Comparison of ENCODE assay signal across 9 mouse cellular contexts in genomic region chr7:116260826-116261615, GRCm38 (mm10). TPM values are rescaled to one million over a fixed set of nuclear protein-coding genes. Genes with fewer than 3 reads are reported as not detected.
DNase-seq lines count a peak whose midpoint lies in the region; ATAC-seq and TF ChIP-seq lines count a peak whose summit lies in the region.
"Had no signal": no experiment of that assay in that cellular context is flagged by ENCODE, and none has a peak within 500 bp of the region (broad histone marks: within the 10 kb centered on the region; RNA-seq: fewer than 3 reads in every experiment).

No protein-coding gene starts in this region.

- no peak for DNase-seq in liver, adult 2 months (ENCODE audit: extremely low read depth, low read depth, low spot score)
- DNase-seq in A20 (ENCODE audit: low read depth, low spot score) (peak; percentile 10), adipocyte (ENCODE audit: low spot score) (no peak)
- DNase-seq in CD4-positive, CD25-positive, alpha-beta regulatory T cell, adult 2 months (ENCODE audit: low read depth, low spot score): peak; percentile 54
- DNase-seq in urinary bladder, postnatal 36 days (ENCODE audit: low spot score in 2 of 2): no peak
- DNase-seq in gastrocnemius, postnatal 14 days: no peak
- DNase-seq: heart, postnatal 14 days had no signal

- H3K4me2 ChIP-seq in liver, embryonic 12.5 days: no peak overlapping the region

- TF ChIP-seq CTCF in liver, adult 2 months (IDR thresholded peaks at IDR 0.05; ENCODE audit: low read depth, low read length): peak; percentile 40; the same call in 1 of the 2 replicates

- H3K4me1 ChIP-seq in liver, adult 2 months (ENCODE audit: control insufficient read depth, insufficient read depth, low read length): no peaks in the 10 kb centered on the region
- peaks cover 6% of the 10 kb centered on the region; the same call in 1 of the 2 replicates for H3K4me1 ChIP-seq in liver, embryonic 12.5 days

- no peaks in the 10 kb centered on the region for H3K36me3 ChIP-seq in liver, adult 2 months (ENCODE audit: control insufficient read depth, insufficient read depth, low read length)
- no peaks in the 10 kb centered on the region for H3K36me3 ChIP-seq in liver, embryonic 12.5 days

- no peak overlapping the region for H3K4me3 ChIP-seq in liver, adult 2 months (ENCODE audit: insufficient read depth, low read depth, low read length)
- no peak overlapping the region for H3K4me3 ChIP-seq in liver, embryonic 12.5 days

- WGBS in liver, adult 2 months: 61% methylated on average over 4 of the region's 4 CpGs
- WGBS in liver, embryonic 12.5 days (ENCODE audit: insufficient replicate concordance): 54% methylated on average over 4 of the region's 4 CpGs

- H3K9ac ChIP-seq in liver, adult 2 months (ENCODE audit: low read depth, low read length): no peak overlapping the region
- H3K9ac ChIP-seq in liver, embryonic 12.5 days: no peak overlapping the region

- intact Hi-C loops in gastrocnemius, postnatal 14 days (cut with DNase I; ENCODE audit: low total_unique reads): no loop called here

- no peak overlapping the region for H3K27ac ChIP-seq in liver, adult 2 months (replicated peaks; ENCODE audit: insufficient read depth, low read depth, low read length)
- no peak overlapping the region for H3K27ac ChIP-seq in liver, embryonic 12.5 days

- TF ChIP-seq POLR2A in liver, adult 2 months (IDR thresholded peaks at IDR 0.05; ENCODE audit: extremely low read depth, insufficient read depth, low read length): no peak

- no peaks in the 10 kb centered on the region for H3K27me3 ChIP-seq in liver, adult 2 months (ENCODE audit: control insufficient read depth, insufficient read depth, low read length)
- H3K27me3 ChIP-seq in liver, embryonic 12.5 days (replicated peaks): no peaks in the 10 kb centered on the region

- no peaks in the 10 kb centered on the region for H3K9me3 ChIP-seq in liver, embryonic 12.5 days (replicated peaks)

- ATAC-seq in liver, embryonic 12.5 days: no peak
- peak; percentile 52; the same call in 1 of the 2 replicates for ATAC-seq in granulocyte monocyte progenitor cell, adult 5-6 weeks (replicated peaks; ENCODE audit: poor library complexity, severe bottlenecking)

- H3K79me2 ChIP-seq in liver, adult 2 months (ENCODE audit: control insufficient read depth, insufficient read depth, low read length): peaks cover 17% of the 10 kb centered on the region

RNA-seq across cellular contexts. Expression of gene Plekha7, which starts 47.2 kb away (rescaled TPM):
- 2.2 and 2.3 TPM in 2 replicates for total RNA-seq in liver, adult 2 months (2014; rRNA removed)
- 2.7 and 2.9 TPM in 2 replicates for polyA plus RNA-seq in liver, adult 2 months (2012; rRNA removed)
- 3.6 TPM in 2 replicates for polyA plus RNA-seq in liver, embryonic 12.5 days (2016; fragmentation: Nextera tagmentation; extraction: Ambion mirVana)
- total RNA-seq in granulocyte monocyte progenitor cell, adult 5-6 weeks (2014; fragmentation: Nextera tagmentation): not detected in 2 replicates
- total RNA-seq in granulocyte monocyte progenitor cell, adult 5-6 weeks (2017): not detected in 2 replicates
- 1 to 10 TPM in 1 of 2 experiments, under 1 TPM in 1; 0.95 to 2.3 TPM for total RNA-seq in gastrocnemius, postnatal 14 days (2021)

Comparison
In these comparisons a context has a peak if more than half of its experiments do, and no peak if none do; other contexts are left out.
1. DNase-seq: peak in A20 (single experiment) and CD4-positive, CD25-positive, alpha-beta regulatory T cell, adult 2 months (single experiment); none in liver, adult 2 months (single experiment), adipocyte (single experiment), urinary bladder, postnatal 36 days (0 of 2) and gastrocnemius, postnatal 14 days (single experiment).